Mouse (Mus musculus): ENCODE data around the gene Gm38392. TPM values are rescaled to one million over a fixed set of nuclear protein-coding genes. Genes with fewer than 3 reads are reported as not detected.

Gm38392 gene
- polyA plus RNA-seq, 1 experiment, result 0.22 TPM

DNA sequence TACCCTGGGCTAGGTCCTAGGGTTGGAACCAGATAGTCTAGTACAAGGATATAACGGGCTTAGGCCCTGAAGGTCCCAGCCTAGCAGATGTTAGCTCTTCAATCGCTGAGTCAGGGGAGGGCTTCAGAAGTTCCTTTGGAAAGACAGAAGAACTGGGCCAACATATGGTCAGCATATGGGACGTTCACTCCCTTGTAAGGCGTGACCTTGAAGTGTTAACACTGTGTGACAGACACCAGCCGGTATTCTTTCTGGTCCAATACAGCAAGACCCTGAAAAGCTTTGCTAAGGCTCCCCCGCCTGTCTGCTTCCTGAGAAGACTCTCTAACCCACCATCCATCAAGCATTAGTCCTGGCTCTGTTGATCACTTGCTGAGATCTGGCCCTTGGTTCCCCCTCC, 31.1 kb downstream of the Gm38392 start:
- Histone ChIP-seq H3K36me3 (ENCODE audit: control insufficient read depth, insufficient read depth, low read length) (no peaks in the 10 kb centered on the region), H3K4me1 (ENCODE audit: control insufficient read depth, insufficient read depth, low read length) (no peaks in the 10 kb centered on the region), H3K27ac (ENCODE audit: insufficient read depth, low read depth, low read length) (no peak overlapping the region), H3K4me3 (ENCODE audit: insufficient read depth, low read depth, low read length) (no peak overlapping the region), H3K27me3 (replicated peaks; ENCODE audit: control insufficient read depth, insufficient read depth, low read length) (no peaks in the 10 kb centered on the region)
- no peak for DNase-seq
- no peak for TF ChIP-seq CTCF (conservative IDR thresholded peaks at IDR 0.05; ENCODE audit: insufficient read depth, insufficient read length, low read depth, low read length)
- TF ChIP-seq POLR2A (IDR thresholded peaks at IDR 0.05; ENCODE audit: low read depth, low read length), result no peak
- WGBS, result 75% methylated on average over 6 of the region's 6 CpGs

DNA sequence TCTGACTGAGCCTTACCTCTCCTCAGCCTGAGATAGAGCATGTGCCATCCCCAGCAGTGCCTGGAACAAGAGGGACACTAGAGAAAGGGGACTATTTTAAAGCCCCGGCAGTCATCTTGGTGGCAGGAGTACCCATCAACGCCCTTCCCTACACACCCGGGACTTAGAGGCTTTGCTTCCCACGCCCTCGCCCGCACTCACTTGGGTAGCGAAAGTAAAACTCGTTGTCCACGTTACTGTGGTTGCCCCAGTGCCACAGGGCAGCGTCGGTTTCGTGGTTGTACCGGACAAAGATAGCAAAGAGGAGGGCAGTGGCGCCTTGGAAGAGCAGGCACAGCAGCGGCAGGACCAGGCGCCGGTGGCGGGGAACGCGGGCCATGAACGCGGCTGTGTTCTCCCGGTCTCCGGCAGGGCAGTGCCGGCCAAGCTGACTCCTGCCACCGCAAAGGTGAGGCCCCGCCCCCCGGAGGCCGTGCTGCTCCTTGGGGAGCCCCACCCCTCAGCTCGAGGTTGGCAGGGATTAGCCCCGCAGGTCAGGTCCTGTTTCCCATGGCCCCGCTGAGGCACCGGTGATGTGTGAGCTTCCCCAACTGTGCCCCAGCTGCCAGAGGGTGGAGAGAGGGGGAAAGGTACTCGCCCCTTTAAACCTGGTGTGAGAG, 32.6 kb downstream of the Gm38392 start, which contains the start of gene Rhbg:
Gene Rhbg (minus strand): TSS at position 442 of the 659 bp plus-strand sequence.
- peak; percentile 87 for DNase-seq
- Histone ChIP-seq H3K36me3 (ENCODE audit: control insufficient read depth, insufficient read depth, low read length) (no peaks in the 10 kb centered on the region), H3K27me3 (replicated peaks; ENCODE audit: control insufficient read depth, insufficient read depth, low read length) (no peaks in the 10 kb centered on the region), H3K4me1 (ENCODE audit: control insufficient read depth, insufficient read depth, low read length) (no peaks in the 10 kb centered on the region), H3K27ac (ENCODE audit: insufficient read depth, low read depth, low read length) (0 out of 2 replicates have a peak within 1 kb of the TSS, but pooled peaks have one; percentile 36), H3K4me3 (ENCODE audit: insufficient read depth, low read depth, low read length) (peak within 1 kb of the TSS; percentile 81)
- 3% methylated on average over 34 of the region's 34 CpGs for WGBS
- no peak for TF ChIP-seq POLR2A (IDR thresholded peaks at IDR 0.05; ENCODE audit: low read depth, low read length)
- 0 out of 2 replicates have a peak, but pooled peaks have one; percentile 11 for TF ChIP-seq CTCF (conservative IDR thresholded peaks at IDR 0.05; ENCODE audit: insufficient read depth, insufficient read length, low read depth, low read length)

DNA sequence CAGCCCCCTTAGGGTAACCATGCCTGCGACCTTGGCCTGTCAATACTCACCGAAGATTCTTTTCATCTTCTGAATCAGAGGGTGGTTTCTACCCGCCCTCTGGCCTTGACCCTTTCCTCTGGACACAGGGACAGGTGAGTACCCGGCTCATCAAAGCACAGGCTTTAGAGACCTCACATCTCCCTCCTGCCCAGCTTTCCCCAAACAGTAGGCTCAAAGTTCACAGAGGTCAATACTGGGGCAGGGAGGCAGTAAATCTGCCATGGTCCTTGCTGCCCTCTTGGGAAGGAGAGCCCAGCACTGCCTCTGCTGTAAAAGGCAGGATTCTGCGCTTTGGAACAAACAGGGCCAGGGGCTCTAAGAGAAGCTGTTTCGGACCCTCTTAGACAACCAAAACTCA, 34.3 kb downstream of the Gm38392 start:
- TF ChIP-seq POLR2A (IDR thresholded peaks at IDR 0.05; ENCODE audit: low read depth, low read length) (no peak), CTCF (conservative IDR thresholded peaks at IDR 0.05; ENCODE audit: insufficient read depth, insufficient read length, low read depth, low read length) (no peak)
- 68% methylated on average over 6 of the region's 6 CpGs for WGBS
- H3K27me3 ChIP-seq (replicated peaks; ENCODE audit: control insufficient read depth, insufficient read depth, low read length), result no peaks in the 10 kb centered on the region
- H3K36me3 ChIP-seq (ENCODE audit: control insufficient read depth, insufficient read depth, low read length), result no peaks in the 10 kb centered on the region
- H3K4me3 ChIP-seq (ENCODE audit: insufficient read depth, low read depth, low read length), result no peak overlapping the region
- DNase-seq, result no peak
- no peaks in the 10 kb centered on the region for H3K4me1 ChIP-seq (ENCODE audit: control insufficient read depth, insufficient read depth, low read length)
- no peak overlapping the region for H3K27ac ChIP-seq (ENCODE audit: insufficient read depth, low read depth, low read length)

DNA sequence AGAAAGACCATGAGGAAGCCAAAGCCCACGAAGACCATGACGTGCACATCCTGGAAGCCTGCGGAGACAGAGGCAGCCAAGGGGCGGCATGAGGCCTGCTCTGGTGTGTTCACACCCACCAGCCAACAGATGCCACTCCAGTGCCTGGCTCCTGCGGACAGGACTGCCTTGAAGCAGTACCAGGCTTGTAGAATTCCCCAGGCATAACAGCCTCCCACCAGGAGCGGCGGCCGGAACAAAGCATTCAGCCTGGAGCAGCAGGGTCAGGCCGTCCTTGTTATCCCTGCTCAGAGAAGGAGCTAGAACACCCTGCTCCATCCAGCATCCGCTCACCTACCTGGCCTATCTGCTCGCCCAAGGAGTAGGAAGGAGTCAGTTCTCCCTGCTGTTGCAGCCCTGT, 38.6 kb downstream of the Gm38392 start:
- Histone ChIP-seq H3K4me1 (ENCODE audit: control insufficient read depth, insufficient read depth, low read length) (no peaks in the 10 kb centered on the region), H3K27ac (ENCODE audit: insufficient read depth, low read depth, low read length) (no peak overlapping the region), H3K4me3 (ENCODE audit: insufficient read depth, low read depth, low read length) (no peak overlapping the region), H3K36me3 (ENCODE audit: control insufficient read depth, insufficient read depth, low read length) (no peaks in the 10 kb centered on the region), H3K27me3 (replicated peaks; ENCODE audit: control insufficient read depth, insufficient read depth, low read length) (no peaks in the 10 kb centered on the region)
- no peak for TF ChIP-seq CTCF (conservative IDR thresholded peaks at IDR 0.05; ENCODE audit: insufficient read depth, insufficient read length, low read depth, low read length)
- no peak for TF ChIP-seq POLR2A (IDR thresholded peaks at IDR 0.05; ENCODE audit: low read depth, low read length)
- WGBS, result 68% methylated on average over 11 of the region's 11 CpGs
- no peak for DNase-seq

DNA sequence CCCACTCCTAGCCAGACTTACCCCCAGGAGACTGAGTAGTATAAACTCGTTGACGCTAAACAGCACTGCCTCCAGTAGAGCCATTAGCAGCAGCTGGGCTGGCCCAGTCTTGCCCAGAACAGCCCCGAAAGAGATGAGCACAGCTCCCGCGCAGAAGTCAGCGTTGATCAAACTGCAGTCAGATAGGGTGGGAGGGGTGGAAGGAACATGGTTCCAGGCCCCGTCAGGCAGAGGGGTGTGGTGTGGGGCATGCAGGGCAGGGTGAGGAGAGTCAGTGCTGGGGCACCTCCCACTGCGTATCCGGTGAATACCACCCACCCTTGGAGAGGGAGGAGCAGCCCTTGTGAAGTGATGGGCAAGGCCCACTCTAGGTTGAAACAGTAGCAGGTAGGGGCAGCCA, 39.3 kb downstream of the Gm38392 start:
- 64% methylated on average over 9 of the region's 9 CpGs for WGBS
- Histone ChIP-seq H3K27me3 (replicated peaks; ENCODE audit: control insufficient read depth, insufficient read depth, low read length) (no peaks in the 10 kb centered on the region), H3K36me3 (ENCODE audit: control insufficient read depth, insufficient read depth, low read length) (no peaks in the 10 kb centered on the region), H3K4me3 (ENCODE audit: insufficient read depth, low read depth, low read length) (no peak overlapping the region), H3K4me1 (ENCODE audit: control insufficient read depth, insufficient read depth, low read length) (no peaks in the 10 kb centered on the region), H3K27ac (ENCODE audit: insufficient read depth, low read depth, low read length) (no peak overlapping the region)
- TF ChIP-seq CTCF (conservative IDR thresholded peaks at IDR 0.05; ENCODE audit: insufficient read depth, insufficient read length, low read depth, low read length) (no peak), POLR2A (IDR thresholded peaks at IDR 0.05; ENCODE audit: low read depth, low read length) (no peak)
- no peak for DNase-seq

DNA sequence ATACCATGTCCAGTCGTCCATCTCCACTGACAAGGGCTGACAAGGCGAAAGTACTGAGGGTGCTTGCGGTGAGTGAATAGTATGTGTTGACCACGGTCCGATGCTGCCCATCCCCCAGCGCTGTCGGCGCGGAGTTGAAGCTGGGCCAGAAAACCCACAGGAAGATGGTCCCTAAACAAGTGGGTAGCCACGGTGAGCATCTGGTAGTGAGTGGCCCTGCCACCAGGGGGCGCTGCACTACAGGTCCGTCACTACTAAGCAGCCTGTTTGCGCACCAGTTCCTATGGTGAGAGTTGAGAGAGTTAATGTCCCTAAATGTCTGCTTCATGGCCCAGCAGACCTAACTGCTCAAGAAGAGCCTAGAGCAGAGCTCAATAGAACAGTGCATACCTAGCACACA, 41.2 kb downstream of the Gm38392 start:
- H3K27ac ChIP-seq (ENCODE audit: insufficient read depth, low read depth, low read length), result no peak overlapping the region
- TF ChIP-seq CTCF (conservative IDR thresholded peaks at IDR 0.05; ENCODE audit: insufficient read depth, insufficient read length, low read depth, low read length) (peak; percentile 91), POLR2A (IDR thresholded peaks at IDR 0.05; ENCODE audit: low read depth, low read length) (no peak)
- H3K36me3 ChIP-seq (ENCODE audit: control insufficient read depth, insufficient read depth, low read length), result no peaks in the 10 kb centered on the region
- DNase-seq, result peak; percentile 68
- H3K27me3 ChIP-seq (replicated peaks; ENCODE audit: control insufficient read depth, insufficient read depth, low read length), result no peaks in the 10 kb centered on the region
- H3K4me3 ChIP-seq (ENCODE audit: insufficient read depth, low read depth, low read length), result no peak overlapping the region
- 13% methylated on average over 13 of the region's 13 CpGs for WGBS
- H3K4me1 ChIP-seq (ENCODE audit: control insufficient read depth, insufficient read depth, low read length), result no peaks in the 10 kb centered on the region

DNA sequence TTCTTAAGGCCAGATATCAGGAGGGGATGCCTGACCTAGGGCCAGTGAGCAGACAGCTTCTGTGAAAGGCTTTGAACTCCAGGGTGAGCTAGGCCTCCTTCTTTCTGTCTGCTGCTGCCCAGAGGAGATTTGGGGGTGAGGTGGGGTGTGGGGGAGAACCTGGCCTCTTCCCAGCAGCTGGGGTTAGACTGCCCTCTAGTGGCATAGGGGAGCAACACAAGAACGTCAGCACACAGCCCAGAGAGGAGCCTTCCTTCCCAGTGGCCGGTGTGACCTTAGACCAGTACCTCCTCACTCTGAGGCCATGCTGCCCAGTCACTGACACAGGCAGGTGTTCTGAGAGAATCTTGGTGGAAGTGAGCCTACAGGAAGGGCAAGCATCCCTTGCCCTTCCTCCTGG, 42.9 kb downstream of the Gm38392 start:
- Histone ChIP-seq H3K4me1 (ENCODE audit: control insufficient read depth, insufficient read depth, low read length) (no peaks in the 10 kb centered on the region), H3K27me3 (replicated peaks; ENCODE audit: control insufficient read depth, insufficient read depth, low read length) (no peaks in the 10 kb centered on the region), H3K36me3 (ENCODE audit: control insufficient read depth, insufficient read depth, low read length) (no peaks in the 10 kb centered on the region), H3K4me3 (ENCODE audit: insufficient read depth, low read depth, low read length) (no peak overlapping the region), H3K27ac (ENCODE audit: insufficient read depth, low read depth, low read length) (no peak overlapping the region)
- peak; percentile 31 for DNase-seq
- WGBS, result 9% methylated on average over 2 of the region's 2 CpGs
- TF ChIP-seq POLR2A (IDR thresholded peaks at IDR 0.05; ENCODE audit: low read depth, low read length), result no peak
- peak; percentile 83 for TF ChIP-seq CTCF (conservative IDR thresholded peaks at IDR 0.05; ENCODE audit: insufficient read depth, insufficient read length, low read depth, low read length)

All from kidney, adult 2 months (tissue).